ENCODE assay signal across 19 mouse cellular contexts in genomic region chr4:124189993-124190385, GRCm38 (mm10).
A peak's percentile ranks its signal among the peaks of the same experiment; 100 is the strongest.
DNase-seq lines count a peak whose midpoint lies in the region; ATAC-seq lines count a peak whose summit lies in the region.
"Had no signal": no experiment of that assay in that cellular context is flagged by ENCODE, and none has a peak within 500 bp of the region (broad histone marks: within the 10 kb centered on the region; RNA-seq: fewer than 3 reads in every experiment).

No protein-coding gene starts in this region.

- H3K4me2 ChIP-seq in kidney, embryonic 14.5 days (replicated peaks; ENCODE audit: low read depth, low read length): 0 out of 2 replicates have a peak overlapping the region, but pooled peaks have one; percentile 8
- no peak overlapping the region for H3K4me2 ChIP-seq in kidney, embryonic 16.5 days (replicated peaks; ENCODE audit: low read depth, low read length)
- no peak overlapping the region for H3K4me2 ChIP-seq in midbrain, embryonic 15.5 days
- H3K4me2 ChIP-seq: embryonic facial prominence, embryonic 15.5 days; forebrain, embryonic 15.5 days; heart, embryonic 13.5 days; hindbrain, embryonic 12.5 days had no signal

- 0 out of 2 replicates have a peak, but pooled peaks cover 7% of the 10 kb centered on the region for H3K4me1 ChIP-seq in kidney, embryonic 14.5 days (ENCODE audit: control insufficient read depth, insufficient read depth, low read length)
- H3K4me1 ChIP-seq in kidney, embryonic 16.5 days (ENCODE audit: insufficient read depth, low read length): 0 out of 2 replicates have a peak, but pooled peaks cover 6% of the 10 kb centered on the region
- H3K4me1 ChIP-seq in midbrain, embryonic 15.5 days: peaks cover 28% of the 10 kb centered on the region
- H3K4me1 ChIP-seq: heart, embryonic 13.5 days had no signal

- H3K27ac ChIP-seq in kidney, embryonic 14.5 days (ENCODE audit: low read depth, low read length): no peak overlapping the region
- no peak overlapping the region for H3K27ac ChIP-seq in kidney, embryonic 16.5 days (ENCODE audit: low read length)
- H3K27ac ChIP-seq in midbrain, embryonic 15.5 days: no peak overlapping the region
- H3K27ac ChIP-seq: embryonic facial prominence, embryonic 15.5 days; forebrain, embryonic 15.5 days; gastrocnemius, adult 2 months; heart, embryonic 13.5 days; hindbrain, embryonic 12.5 days; hindbrain, postnatal 0 days had no signal

- peaks cover 15% of the 10 kb centered on the region; the same call in 1 of the 2 replicates for H3K27me3 ChIP-seq in kidney, embryonic 14.5 days (ENCODE audit: control insufficient read depth, insufficient read depth, low read length)
- H3K27me3 ChIP-seq in kidney, embryonic 16.5 days (ENCODE audit: insufficient read depth, low read length): peaks cover 18% of the 10 kb centered on the region
- H3K27me3 ChIP-seq in midbrain, embryonic 15.5 days (replicated peaks): no peaks in the 10 kb centered on the region

- WGBS in kidney, embryonic 14.5 days: 60% methylated on average over 13 of the region's 13 CpGs
- 62% methylated on average over 13 of the region's 13 CpGs for WGBS in kidney, embryonic 16.5 days
- 71% methylated on average over 13 of the region's 13 CpGs for WGBS in midbrain, embryonic 15.5 days

- DNase-seq in left cerebral cortex, postnatal 14 days (ENCODE audit: low spot score in 2 of 2): peak; percentile 20 to 47
- no peak for DNase-seq in left cerebral cortex, postnatal 10 days (ENCODE audit: extremely low spot score in 1 of 2, low spot score in 2 of 2)
- DNase-seq in brain, adult 2 months (ENCODE audit: low read depth, low spot score): peak; percentile 72
- DNase-seq in left cerebral cortex, postnatal 25 days (ENCODE audit: low spot score in 2 of 2): peak; percentile 21 to 58
- DNase-seq: cerebellum, adult 11 months; cerebellum, adult 8-10 months; gastrocnemius, adult 2 months; gastrocnemius, postnatal 25 days; heart, postnatal 36 days had no signal

- H3K36me3 ChIP-seq in kidney, embryonic 14.5 days (ENCODE audit: control insufficient read depth, insufficient read depth, low read length): no peaks in the 10 kb centered on the region
- H3K36me3 ChIP-seq in kidney, embryonic 16.5 days (ENCODE audit: insufficient read depth, low read length): no peaks in the 10 kb centered on the region
- H3K36me3 ChIP-seq in midbrain, embryonic 15.5 days (replicated peaks): no peaks in the 10 kb centered on the region
- H3K36me3 ChIP-seq: embryonic facial prominence, embryonic 15.5 days; forebrain, embryonic 10.5 days; forebrain, embryonic 15.5 days; heart, embryonic 13.5 days; hindbrain, embryonic 12.5 days had no signal

- no peaks in the 10 kb centered on the region for H3K9me3 ChIP-seq in kidney, embryonic 14.5 days (ENCODE audit: control insufficient read depth, low read length)
- H3K9me3 ChIP-seq in kidney, embryonic 16.5 days (ENCODE audit: low read length): no peaks in the 10 kb centered on the region
- no peaks in the 10 kb centered on the region for H3K9me3 ChIP-seq in midbrain, embryonic 15.5 days
- H3K9me3 ChIP-seq: embryonic facial prominence, embryonic 15.5 days; forebrain, embryonic 10.5 days; forebrain, embryonic 15.5 days; heart, embryonic 13.5 days; hindbrain, embryonic 12.5 days had no signal

- H3K4me3 ChIP-seq in kidney, embryonic 14.5 days (ENCODE audit: low read length): no peak overlapping the region
- H3K4me3 ChIP-seq in kidney, embryonic 16.5 days (ENCODE audit: low read length): no peak overlapping the region
- no peak overlapping the region for H3K4me3 ChIP-seq in midbrain, embryonic 15.5 days
- H3K4me3 ChIP-seq: embryonic facial prominence, embryonic 15.5 days; erythroblast, embryonic 14.5 days; forebrain, embryonic 10.5 days; forebrain, embryonic 15.5 days; gastrocnemius, adult 2 months; heart, embryonic 13.5 days; hindbrain, embryonic 12.5 days had no signal

- no peak for ATAC-seq in kidney, embryonic 14.5 days (ENCODE audit: low FRiP score, low TSS enrichment)
- no peak for ATAC-seq in kidney, embryonic 16.5 days (ENCODE audit: low FRiP score, low TSS enrichment)
- ATAC-seq in midbrain, embryonic 15.5 days (replicated peaks): no peak
- ATAC-seq: hindbrain, postnatal 0 days had no signal

- intact Hi-C loops in left cerebral cortex, postnatal 14 days (cut with DNase I): no loop called here
- intact Hi-C loops in left cerebral cortex, postnatal 10 days (cut with DNase I): no loop called here
- intact Hi-C loops in left cerebral cortex, postnatal 25 days (cut with DNase I): no loop called here

- no peak overlapping the region for H3K9ac ChIP-seq in kidney, embryonic 14.5 days (ENCODE audit: low read depth, low read length)
- no peak overlapping the region for H3K9ac ChIP-seq in kidney, embryonic 16.5 days (replicated peaks; ENCODE audit: low read length)
- no peak overlapping the region for H3K9ac ChIP-seq in midbrain, embryonic 15.5 days
- H3K9ac ChIP-seq: embryonic facial prominence, embryonic 15.5 days; forebrain, embryonic 15.5 days; heart, embryonic 13.5 days; hindbrain, embryonic 12.5 days had no signal

Comparison
In these comparisons a context has a peak if more than half of its experiments do, and no peak if none do; other contexts are left out.
1. DNase-seq: peak in left cerebral cortex, postnatal 14 days (2 of 2), brain, adult 2 months (single experiment) and left cerebral cortex, postnatal 25 days (2 of 2); none in left cerebral cortex, postnatal 10 days (0 of 2).